Mouse (Mus musculus) kidney, postnatal 25 days (tissue): ENCODE measurements around the gene Hoxc9.

Source experiments
- DNase-seq, 2 experiments: peaks; one replicate each; pipeline ENCODE4 v3.0.0; 2021; ENCODE audit warnings: mixed read lengths in 2 of 2

The Hoxc9 gene

DNA sequence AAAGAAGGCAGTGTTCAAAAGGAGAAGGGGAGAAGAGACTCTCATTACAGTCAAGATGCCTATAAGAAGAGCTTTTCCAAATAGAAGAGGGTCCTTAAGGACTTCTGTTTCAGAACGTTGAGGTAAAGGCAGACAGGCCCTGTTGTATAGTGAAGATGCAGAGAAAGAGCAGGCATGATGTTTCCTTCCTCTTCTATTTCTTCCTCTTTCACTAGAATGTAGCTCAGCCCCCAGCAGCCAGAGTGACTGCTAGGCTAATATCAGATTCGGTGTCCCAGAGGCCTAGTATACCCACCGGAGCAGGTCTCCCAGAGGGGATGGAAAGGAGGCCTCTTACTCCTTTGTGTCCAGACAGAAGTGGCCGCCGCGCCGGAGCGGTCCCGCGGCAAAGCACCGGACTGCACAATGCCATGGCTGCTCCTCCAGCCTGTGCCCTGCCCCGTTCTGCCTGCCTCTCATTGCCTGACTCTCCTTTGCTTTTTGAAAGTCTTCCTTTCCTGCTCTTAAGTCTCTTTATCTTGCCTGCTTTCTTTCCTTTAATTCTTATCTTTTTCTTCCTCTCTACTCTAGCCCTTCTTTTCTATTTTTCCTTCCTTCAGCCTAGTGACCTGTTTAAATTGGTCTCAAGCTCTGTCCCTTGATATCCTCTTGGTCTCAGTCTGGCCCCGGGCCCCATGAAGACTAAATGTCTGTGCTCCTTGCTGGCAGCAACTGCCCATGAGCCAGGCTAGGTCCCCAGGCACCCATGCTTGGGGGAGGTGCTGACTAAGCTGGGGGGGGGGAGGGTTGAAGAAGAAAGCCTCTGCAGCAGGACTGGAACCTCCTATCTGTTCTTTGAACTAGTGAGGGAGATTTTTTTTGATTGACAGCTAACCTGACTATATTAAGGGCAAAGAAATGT is 2.6 kb downstream of the Hoxc9 start:
- DNase-seq: no peak

DNA sequence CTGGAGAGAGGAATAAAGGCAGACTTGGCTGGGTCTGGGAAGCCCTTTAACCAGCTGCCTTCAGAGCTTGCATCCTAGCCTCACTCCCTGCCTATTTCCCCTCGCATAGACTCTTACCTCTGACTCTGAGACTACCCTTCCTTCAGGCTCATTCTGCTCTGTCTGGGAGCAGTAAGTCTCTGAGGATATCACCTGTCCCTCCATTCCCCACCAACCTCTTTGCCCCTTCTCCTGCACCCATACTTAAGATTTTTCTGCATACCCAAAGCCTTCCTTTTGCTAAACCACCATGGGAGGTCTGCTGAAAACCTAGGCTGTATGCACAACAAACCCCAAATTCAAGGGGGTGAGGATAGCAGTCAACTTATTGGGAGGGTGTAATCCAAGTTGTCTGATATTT is 3.7 kb downstream of the Hoxc9 start:
- no peak for DNase-seq

DNA sequence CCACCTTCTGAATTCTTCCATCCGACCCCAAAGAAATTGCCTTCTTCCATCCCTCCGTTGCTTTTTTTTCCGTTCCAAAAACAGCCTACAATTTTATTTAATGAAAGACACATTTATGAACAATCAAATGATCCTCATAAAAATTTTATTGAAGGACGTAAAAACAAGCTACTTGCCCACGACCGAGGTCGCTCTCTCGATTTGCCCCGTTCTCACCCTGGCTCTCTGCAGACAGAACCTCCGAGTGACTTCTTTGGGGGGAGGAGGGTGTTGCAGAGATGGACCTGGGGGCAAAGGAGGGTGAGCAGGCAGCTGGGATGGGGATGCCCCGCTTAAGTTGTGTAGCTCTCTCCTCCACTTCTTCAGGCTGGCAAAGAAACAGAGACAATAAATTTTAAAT is 4.1 kb downstream of the Hoxc9 start:
- no peak for DNase-seq

DNA sequence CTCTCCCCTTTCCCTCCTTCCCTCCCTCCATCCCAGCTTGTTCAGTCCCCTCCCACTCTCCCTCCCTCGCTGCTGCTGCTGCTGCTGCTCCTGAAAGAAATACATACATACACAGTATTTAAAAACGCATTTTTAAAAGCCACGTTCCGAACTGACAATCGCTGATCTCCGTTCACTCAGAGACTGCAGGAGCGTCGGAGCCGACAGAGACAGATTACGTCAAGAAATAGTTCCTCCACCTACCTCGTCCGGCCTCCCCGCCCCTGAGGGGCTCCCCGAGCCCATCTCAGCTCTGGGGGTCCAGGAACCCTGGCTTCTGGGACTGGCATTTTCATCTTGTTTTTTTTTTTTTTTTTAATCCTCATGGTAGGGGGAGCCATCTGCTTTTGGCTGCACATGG is 4.7 kb downstream of the Hoxc9 start:
- DNase-seq: peak in 1 of 2 experiments; percentile 62

DNA sequence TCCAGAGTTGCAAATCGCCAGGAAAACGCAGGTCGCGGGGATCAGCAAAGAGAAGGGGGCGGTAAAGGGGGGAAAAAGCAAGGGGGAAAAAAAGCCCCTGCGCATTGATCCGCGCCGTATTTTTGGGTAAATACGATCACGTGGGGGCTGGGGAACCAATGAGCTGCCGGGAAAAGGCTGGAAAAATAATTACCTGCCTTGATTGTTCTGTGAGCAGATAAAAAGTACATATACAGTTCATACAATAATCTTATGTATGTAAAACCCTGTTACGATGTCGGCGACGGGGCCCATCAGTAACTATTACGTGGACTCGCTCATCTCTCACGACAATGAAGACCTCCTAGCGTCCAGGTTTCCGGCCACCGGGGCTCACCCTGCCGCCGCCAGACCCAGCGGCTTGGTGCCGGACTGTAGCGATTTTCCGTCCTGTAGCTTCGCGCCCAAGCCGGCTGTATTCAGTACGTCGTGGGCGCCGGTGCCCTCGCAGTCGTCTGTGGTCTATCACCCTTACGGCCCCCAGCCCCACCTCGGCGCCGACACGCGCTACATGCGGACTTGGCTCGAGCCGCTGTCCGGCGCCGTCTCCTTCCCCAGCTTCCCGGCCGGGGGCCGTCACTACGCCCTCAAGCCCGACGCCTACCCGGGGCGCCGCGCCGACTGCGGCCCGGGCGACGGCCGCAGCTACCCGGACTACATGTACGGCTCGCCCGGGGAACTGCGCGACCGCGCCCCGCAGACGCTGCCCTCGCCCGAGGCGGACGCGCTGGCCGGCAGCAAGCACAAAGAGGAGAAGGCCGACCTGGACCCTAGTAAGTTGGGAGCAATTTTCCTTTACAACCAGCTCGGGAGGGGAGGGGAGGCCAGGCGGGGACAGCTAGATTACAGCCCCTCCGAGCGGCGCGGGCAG is 5.4 kb downstream of the Hoxc9 start:
- peak; percentile 79 for DNase-seq

DNA sequence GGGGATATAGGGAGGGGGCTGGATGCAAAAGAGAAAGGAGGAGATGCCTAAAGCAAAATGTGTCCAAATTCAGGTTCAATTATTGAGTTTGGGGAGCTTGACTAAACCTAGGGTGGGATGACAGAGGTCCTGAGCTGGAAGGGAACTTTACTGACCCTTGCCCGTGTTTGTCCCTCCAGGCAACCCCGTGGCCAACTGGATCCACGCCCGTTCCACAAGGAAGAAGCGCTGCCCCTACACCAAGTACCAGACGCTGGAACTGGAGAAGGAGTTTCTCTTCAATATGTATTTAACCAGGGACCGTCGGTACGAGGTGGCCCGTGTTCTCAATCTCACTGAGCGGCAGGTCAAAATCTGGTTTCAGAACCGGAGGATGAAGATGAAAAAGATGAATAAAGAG is 7.5 kb downstream of the Hoxc9 start:
- DNase-seq: no peak

DNA sequence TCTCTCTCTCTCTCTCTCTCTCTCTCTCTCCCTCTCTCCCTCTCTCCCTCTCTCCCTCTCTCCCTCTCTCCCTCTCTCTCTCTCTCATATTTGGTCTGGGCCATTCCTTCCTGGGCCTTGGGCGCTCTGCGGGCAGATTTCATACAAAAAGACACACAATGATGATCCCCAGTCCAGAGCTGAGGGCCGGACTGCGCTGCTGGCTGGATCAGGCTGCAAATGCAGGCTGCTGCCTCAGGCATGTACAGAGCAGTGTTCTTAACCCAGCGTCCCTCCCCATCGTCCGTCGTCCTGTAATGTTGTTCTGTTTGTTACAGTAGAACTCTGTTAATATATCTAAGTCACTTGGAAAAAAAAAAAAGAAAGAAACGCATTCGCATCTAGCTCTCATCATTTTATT is 8.3 kb downstream of the Hoxc9 start:
- DNase-seq: no peak

DNA sequence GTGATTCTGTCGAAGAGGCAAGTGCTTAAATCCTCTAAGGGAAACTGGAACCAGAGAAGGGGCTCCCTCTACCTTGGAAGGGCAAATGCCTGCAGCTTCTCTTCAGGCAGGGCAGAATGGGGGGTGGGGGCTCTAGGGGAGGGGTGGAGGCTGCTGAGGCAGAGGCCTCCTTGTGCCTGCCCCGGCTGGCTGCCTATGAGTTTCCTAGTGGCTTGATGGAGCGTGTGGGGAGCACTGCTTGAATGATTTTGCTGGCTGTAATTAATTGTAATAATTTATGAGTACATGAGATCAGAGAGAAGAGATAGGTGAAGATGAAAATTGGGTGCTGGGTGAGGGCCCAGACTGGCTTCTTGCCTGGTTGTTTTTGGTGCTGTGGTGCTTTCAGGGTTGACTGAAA is 8.7 kb downstream of the Hoxc9 start:
- DNase-seq: no peak

DNA sequence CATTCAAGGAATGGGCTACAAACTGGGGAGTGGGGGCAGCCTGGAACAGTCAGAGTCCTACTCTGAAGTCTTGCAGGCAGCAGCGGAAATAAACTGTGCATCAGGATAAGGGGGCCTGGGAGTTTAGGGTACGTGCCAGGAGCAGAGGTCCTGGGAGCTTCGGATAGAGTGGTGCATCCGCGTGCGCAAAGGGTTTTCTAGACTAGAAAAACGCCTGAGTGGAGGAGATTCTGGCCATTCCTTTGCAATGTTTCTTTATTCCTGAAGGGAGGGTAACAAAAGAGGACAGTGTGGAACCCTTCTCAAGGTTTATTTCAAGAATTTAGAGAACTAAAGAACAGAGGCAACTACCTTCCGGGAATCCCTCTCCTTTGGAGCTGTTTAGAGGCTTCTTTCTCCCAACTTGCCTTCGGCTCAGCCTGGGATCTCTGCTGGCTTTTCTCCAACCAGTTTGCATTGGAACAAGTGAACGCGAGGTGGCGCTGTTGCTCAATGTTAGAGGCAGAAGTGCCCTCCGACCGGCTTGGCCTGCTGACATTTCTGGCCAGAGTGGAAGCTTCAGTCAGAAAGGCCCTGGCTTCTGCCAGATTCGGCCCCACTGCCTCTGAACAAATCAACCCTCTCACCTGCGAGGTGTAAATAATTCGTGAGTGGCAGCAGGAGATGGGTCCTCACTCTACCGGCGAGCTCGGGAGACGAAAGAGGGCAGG is 11.0 kb downstream of the Hoxc9 start:
- DNase-seq: peak; percentile 92 to 99

DNA sequence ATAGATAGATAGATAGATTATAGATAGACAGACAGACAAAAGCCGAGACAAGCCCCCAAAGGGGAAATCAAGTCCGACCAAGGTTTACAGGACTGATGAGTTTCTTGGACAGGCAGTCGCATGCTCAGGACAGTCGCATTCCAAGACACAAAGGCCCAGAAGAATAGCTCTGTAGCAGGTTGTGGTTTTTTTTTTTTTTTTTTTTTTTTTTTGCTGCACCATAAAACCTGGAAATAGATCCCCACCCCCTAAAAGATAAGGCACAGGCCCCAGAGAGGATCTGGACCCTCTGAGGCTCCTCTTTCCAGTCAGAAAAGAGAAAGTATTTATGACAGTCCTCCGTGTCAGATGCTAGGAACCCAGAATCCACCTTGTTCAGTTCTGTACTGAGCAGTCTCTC is 11.8 kb downstream of the Hoxc9 start:
- no peak for DNase-seq

DNA sequence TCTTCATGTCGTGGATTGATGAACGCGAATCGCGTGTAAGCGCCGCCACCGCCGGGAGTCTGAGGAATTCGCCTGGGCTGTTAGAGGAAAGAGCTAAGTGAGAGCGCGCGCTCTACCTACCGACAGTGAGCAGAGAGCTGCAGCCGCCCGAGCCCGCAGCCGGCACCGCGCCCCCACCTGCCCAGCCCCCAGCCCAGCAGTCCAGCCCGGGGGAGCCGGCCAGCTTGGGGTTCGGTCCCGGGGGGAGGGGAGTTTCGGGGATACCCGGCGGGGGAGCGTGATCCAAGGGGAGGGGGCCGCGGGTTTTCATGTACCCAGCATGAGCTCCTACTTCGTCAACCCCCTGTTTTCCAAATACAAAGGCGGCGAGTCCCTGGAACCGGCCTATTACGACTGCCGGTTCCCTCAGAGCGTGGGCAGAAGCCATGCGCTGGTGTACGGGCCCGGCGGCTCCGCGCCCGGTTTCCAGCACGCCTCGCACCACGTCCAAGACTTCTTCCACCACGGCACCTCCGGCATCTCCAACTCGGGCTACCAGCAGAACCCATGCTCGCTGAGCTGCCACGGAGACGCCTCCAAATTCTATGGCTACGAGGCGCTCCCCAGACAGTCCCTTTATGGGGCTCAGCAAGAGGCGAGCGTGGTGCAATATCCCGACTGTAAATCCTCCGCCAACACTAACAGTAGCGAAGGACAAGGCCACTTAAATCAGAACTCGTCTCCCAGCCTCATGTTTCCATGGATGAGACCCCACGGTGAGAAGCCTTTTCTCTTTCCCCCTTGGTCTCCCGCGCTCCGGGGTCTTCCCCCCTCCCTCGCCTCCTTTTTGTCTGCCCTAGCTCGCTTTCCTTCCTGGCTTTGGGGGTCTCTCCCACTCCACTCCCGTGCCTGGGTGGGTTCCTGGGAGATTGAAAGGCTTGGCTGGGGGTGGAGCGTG is 14.5 kb downstream of the Hoxc9 start, which contains the start of gene Hoxc8:
Gene Hoxc8 (plus strand): TSS at position 147 of the 937 bp plus-strand sequence.
- peak in 1 of 2 experiments; percentile 72 for DNase-seq

DNA sequence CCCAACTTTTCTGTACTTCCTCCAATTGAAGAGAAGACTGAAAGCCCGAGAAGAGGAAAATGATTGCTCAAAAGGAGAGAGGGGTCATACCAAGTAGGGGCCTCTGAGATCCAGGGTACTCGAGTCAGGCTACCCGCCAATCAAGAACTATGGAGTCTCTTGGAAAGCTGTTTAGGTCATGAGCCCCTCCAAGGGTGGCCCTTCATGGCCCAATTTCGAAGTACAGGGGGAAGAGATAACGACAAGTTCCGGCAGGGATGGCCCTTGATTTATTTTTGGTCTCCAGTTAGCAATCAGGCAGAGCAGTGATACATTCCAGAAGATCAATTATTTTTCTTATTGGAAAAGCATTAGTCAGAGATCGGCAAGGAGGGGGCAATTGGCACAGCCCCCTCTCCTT is 15.5 kb downstream of the Hoxc9 start:
- no peak for DNase-seq

DNA sequence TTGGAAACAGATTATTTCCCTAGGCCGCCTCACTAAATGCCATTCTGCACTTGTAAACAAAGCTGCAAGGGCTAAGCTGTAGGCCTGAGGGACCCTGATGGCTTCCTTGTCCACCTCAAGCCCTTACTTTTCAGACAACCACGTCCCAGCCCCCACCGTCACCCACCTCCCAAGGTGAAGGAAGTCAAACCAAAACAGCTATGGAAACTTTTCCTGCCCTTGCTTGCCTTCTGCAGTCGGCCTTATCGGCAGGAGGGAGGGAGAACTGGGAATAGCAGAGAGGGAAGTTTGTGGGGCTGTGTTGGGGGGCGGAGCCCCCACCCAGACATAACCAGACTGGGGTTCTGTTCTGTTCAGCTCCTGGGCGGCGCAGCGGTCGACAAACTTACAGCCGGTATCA is 16.0 kb downstream of the Hoxc9 start:
- no peak for DNase-seq

DNA sequence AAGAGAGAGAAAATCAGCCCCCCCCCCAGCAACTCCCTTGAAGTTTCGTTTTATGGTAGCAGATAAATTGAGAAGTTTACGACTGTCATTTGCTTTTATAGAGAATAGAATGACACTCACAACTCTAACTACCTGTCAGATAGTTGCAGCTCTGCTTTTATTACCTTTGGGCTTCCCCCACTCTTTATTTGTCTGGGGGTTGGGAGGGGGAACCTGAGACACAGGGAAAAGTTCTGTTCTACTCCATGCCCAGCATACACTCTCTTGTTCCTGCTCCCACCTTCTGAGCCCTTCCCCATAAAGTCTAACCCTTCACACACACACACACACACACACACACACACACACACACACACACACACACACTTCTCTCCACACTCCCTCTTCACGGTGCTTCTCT is 16.6 kb downstream of the Hoxc9 start:
- DNase-seq: no peak

DNA sequence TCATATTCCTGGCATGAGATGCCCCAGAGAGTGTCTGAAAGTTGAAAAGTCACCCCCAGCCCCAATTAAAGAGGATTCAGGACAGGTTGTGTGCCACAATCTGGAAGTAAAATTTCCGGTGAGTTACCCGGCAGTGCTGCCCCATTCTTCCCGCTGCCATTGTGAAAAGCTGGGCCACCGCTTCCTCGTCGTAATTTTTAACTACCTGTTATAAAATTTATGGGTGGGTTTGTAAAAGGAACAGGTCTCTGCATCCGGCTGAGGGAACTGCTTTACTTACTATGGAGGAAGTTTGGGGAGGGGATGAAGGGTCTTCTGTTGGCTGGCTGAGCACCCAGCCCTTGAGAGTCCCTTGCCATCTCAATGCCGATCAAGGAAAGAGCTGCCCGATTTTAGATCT is 20.3 kb downstream of the Hoxc9 start:
- DNase-seq: peak in 1 of 2 experiments; percentile 12

DNA sequence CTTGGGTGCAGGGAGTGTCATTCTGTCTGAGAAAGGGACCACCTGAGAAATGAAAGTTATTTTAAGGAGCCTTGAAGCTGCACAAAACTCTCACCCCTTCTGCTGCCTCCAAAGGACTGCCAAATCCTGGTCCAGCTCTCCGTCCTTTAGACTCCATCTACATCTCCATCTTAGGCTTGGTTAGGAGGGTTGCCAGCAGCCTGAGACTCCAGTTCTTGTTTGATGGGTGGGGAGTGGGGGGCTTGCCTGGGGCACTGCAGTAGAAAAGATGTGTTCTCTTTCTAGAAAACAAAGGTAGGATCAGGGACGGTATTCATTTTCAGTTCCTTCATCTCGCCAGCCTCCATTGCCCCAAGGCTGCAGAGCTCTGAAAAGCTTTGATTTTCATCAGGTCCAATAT is 21.2 kb downstream of the Hoxc9 start:
- DNase-seq: peak in 1 of 2 experiments; percentile 39

DNA sequence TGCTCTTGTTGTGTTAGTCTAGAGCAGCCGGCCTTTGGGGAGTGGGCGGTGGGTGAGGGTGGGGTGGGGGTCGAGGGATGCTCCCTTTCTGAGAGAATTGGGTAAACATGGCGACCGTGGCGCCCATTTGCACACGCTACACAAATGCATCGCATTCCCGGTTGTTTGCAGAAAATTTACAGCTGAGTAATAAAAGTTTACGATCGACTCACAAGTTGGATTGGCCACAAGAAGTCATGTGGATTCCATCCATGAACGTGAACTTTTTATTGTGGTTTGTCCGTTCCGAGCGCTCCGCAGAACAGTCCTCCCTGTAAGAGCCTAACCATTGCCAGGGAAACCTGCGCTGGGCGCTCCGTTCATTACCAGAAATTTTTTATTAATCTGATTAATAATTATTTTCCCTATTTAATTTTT is 21.7 kb downstream of the Hoxc9 start, which contains the start of gene Hoxc6:
Gene Hoxc6 (plus strand): TSS at position 319 of the 417 bp plus-strand sequence.
- DNase-seq: peak; percentile 67 to 72

DNA sequence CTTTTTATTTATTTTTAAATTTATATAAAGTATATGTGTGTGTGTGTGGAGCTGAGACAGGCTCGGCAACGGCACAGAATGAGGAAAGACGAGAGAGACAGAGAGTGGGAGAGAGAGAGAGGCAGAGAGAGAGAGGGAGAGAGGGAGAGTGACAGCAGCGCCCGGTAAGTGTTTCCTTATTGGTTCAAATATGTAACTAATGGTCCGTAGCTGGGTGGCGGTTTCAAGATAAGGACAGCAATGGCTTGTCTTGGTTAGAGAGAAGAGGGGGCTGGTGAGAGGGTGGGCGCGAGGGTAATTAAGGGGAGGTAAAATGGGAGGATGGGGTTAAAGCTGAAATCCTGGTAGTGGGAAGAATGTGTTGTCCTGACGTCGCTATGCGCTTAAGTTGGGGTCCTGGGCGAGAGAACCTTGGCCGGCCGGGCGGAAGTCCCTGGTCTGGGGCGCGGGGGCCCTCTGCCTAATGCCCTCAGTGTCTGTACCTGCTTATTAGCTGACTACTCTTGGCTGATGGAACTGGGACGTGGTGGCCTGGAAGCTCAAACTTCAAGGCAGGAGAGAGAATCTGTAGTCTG is 22.5 kb downstream of the Hoxc9 start:
- DNase-seq: no peak

DNA sequence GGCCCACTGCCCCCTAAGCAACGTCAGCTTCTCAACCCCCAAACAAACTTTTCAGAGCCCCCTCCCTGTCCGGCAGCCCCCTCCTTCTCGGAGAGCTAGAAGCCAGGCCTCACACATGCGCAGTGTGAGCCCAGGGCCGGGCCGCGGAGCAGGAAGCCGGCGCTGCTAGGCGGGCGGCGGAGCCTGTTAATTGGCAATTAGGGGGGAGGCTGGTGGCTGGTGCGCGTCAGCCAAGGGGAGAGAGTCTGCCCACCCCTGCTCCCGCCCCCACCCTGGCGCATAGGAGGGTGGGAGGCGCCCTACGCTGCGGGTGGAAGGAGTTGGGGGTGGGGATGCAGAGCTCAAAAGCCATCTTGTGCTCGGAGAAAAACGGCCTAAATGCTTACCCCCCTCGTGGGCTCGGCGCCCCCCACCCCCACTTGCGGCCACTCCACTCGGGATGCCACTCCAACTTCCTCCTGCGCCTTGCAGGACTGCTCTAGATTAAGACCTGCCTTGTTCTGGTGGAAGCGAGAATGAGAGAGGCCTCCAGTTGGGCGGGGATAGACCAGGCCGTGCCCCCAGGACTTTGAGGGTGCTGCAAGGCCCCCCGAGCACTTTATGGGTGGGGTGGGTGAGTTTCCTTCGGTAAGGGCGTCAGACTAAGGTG is 23.1 kb downstream of the Hoxc9 start:
- peak; percentile 90 to 96 for DNase-seq

DNA sequence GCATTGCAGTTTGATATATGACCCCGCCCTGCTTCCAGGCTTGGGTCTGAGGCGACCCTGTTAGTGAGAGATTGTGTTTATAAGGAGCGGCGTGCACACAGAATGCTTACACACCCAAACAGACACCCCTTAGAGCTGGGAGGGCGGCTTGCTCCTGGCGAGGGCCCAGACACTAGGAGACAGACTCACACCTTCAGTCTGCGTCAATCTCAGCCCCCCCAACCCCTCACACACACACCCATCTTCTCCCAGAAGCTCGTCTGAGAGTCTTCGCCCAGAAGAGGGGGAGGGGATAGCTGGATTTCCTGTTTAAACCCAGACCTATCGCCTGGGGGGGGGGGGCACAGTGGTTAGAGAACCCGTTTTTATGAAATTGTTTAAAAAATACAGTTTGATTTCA is 23.7 kb downstream of the Hoxc9 start:
- peak in 1 of 2 experiments; percentile 63 for DNase-seq

DNA sequence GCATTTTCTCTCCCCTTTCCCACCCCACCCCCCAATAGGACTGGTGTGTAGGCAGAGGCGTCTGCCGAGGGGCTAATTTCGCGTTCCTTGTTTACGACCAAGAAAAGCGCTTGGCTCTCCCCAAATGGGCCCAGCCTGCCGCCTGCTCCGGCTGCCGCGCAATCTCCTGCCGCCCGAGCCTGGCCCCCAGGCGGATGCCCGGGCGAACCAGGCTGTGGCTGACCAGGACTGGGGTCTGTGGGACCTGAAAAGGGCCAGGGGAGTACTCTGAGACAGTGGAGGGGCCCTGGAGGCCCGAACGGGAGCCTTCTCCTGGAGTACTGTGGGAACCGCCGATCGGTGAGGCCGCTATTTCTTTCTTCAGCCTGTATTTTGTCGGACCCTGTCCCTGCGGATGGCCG is 24.3 kb downstream of the Hoxc9 start:
- no peak for DNase-seq
